Mouse (Mus musculus) E14TG2a.4 (cell line): ENCODE data around the gene Rnf150.

Source experiments
- H3K27me3 ChIP-seq: 2 replicates; pipeline ENCODE4 v1.6.1; 2014; ENCODE audit warnings: low read length, control low read depth; ENCODE audit not compliant: insufficient read depth
- H3K36me3 ChIP-seq: 2 replicates; pipeline ENCODE4 v1.6.1; 2014; ENCODE audit warnings: low read length, control low read depth; ENCODE audit not compliant: insufficient read depth
- H3K4me1 ChIP-seq: replicated peaks from 2 replicates; pipeline ENCODE4 v1.6.1; 2014; ENCODE audit warnings: low read depth, low read length, control low read depth
- H3K4me3 ChIP-seq: replicated peaks from 2 replicates; pipeline ENCODE4 v1.5.1; 2014; ENCODE audit warnings: mild to moderate bottlenecking, low read length
- H3K9me3 ChIP-seq: 2 replicates; pipeline ENCODE4 v1.6.1; 2014; ENCODE audit warnings: low read length, control low read depth
- CTCF ChIP-seq: conservative IDR thresholded peaks from 2 replicates; pipeline ENCODE4 v1.5.1; 2014; ENCODE audit warnings: low read length
- NANOG ChIP-seq: IDR thresholded peaks from 2 replicates; pipeline ENCODE4 v1.6.1; 2014; ENCODE audit warnings: borderline replicate concordance, low read length, mixed read lengths
- POU5F1 ChIP-seq: IDR thresholded peaks from 2 replicates; pipeline ENCODE4 v1.6.1; 2014; ENCODE audit warnings: low read length, borderline replicate concordance

Gene Rnf150

GRCm38 (mm10) chr8:82914543-82914942 lies 51.4 kb downstream of the Rnf150 start:
- H3K36me3 ChIP-seq: no peaks in the 10 kb centered on the region
- H3K4me3 ChIP-seq: no peak overlapping the region
- TF ChIP-seq POU5F1 (no peak), NANOG (no peak), CTCF (no peak)
- H3K27me3 ChIP-seq: no peaks in the 10 kb centered on the region
- no peaks in the 10 kb centered on the region for H3K9me3 ChIP-seq
- H3K4me1 ChIP-seq: no peaks in the 10 kb centered on the region

GRCm38 (mm10) chr8:82916851-82917539 lies 53.8 kb downstream of the Rnf150 start:
- Histone ChIP-seq H3K4me3 (no peak overlapping the region), H3K4me1 (no peaks in the 10 kb centered on the region), H3K36me3 (no peaks in the 10 kb centered on the region), H3K9me3 (no peaks in the 10 kb centered on the region), H3K27me3 (no peaks in the 10 kb centered on the region)
- TF ChIP-seq POU5F1: no peak
- no peak for TF ChIP-seq CTCF
- no peak for TF ChIP-seq NANOG

- H3K27me3 ChIP-seq: no peaks in the 10 kb centered on the region
- TF ChIP-seq CTCF: no peak
- TF ChIP-seq NANOG: no peak
- TF ChIP-seq POU5F1: no peak
- H3K4me1 ChIP-seq: no peaks in the 10 kb centered on the region
- H3K36me3 ChIP-seq: no peaks in the 10 kb centered on the region
- no peak overlapping the region for H3K4me3 ChIP-seq
- no peaks in the 10 kb centered on the region for H3K9me3 ChIP-seq
Measured at GRCm38 (mm10) chr8:82917540-82918316, 54.6 kb downstream of the Rnf150 start.

GRCm38 (mm10) chr8:82919676-82920075 lies 56.5 kb downstream of the Rnf150 start:
- no peaks in the 10 kb centered on the region for H3K36me3 ChIP-seq
- TF ChIP-seq NANOG (no peak), CTCF (no peak), POU5F1 (no peak)
- no peaks in the 10 kb centered on the region for H3K27me3 ChIP-seq
- H3K4me3 ChIP-seq: no peak overlapping the region
- H3K9me3 ChIP-seq: no peaks in the 10 kb centered on the region
- H3K4me1 ChIP-seq: no peaks in the 10 kb centered on the region

- TF ChIP-seq NANOG: no peak
- no peak for TF ChIP-seq POU5F1
- no peak for TF ChIP-seq CTCF
- no peaks in the 10 kb centered on the region for H3K9me3 ChIP-seq
- H3K36me3 ChIP-seq: no peaks in the 10 kb centered on the region
- H3K27me3 ChIP-seq: no peaks in the 10 kb centered on the region
- H3K4me3 ChIP-seq: no peak overlapping the region
- H3K4me1 ChIP-seq: no peaks in the 10 kb centered on the region
Measured at GRCm38 (mm10) chr8:82920124-82920523, 57.0 kb downstream of the Rnf150 start.

GRCm38 (mm10) chr8:82925286-82925685 lies 62.1 kb downstream of the Rnf150 start:
- no peak overlapping the region for H3K4me3 ChIP-seq
- no peaks in the 10 kb centered on the region for H3K27me3 ChIP-seq
- no peaks in the 10 kb centered on the region for H3K4me1 ChIP-seq
- no peaks in the 10 kb centered on the region for H3K36me3 ChIP-seq
- H3K9me3 ChIP-seq: no peaks in the 10 kb centered on the region
- no peak for TF ChIP-seq CTCF
- TF ChIP-seq NANOG: no peak
- TF ChIP-seq POU5F1: no peak

GRCm38 (mm10) chr8:82926518-82926917 lies 63.4 kb downstream of the Rnf150 start:
- Histone ChIP-seq H3K9me3 (no peaks in the 10 kb centered on the region), H3K4me3 (no peak overlapping the region), H3K36me3 (no peaks in the 10 kb centered on the region), H3K27me3 (no peaks in the 10 kb centered on the region), H3K4me1 (no peaks in the 10 kb centered on the region)
- TF ChIP-seq NANOG: no peak
- TF ChIP-seq POU5F1: no peak
- TF ChIP-seq CTCF: no peak

- H3K4me1 ChIP-seq: no peaks in the 10 kb centered on the region
- no peaks in the 10 kb centered on the region for H3K36me3 ChIP-seq
- TF ChIP-seq CTCF (no peak), NANOG (no peak), POU5F1 (no peak)
- no peaks in the 10 kb centered on the region for H3K9me3 ChIP-seq
- no peaks in the 10 kb centered on the region for H3K27me3 ChIP-seq
- no peak overlapping the region for H3K4me3 ChIP-seq
Measured at GRCm38 (mm10) chr8:82931554-82931953, 68.4 kb downstream of the Rnf150 start.
